Mouse (Mus musculus): ENCODE data around the gene E2f6. TPM values are rescaled to one million over a fixed set of nuclear protein-coding genes. Genes with fewer than 3 reads are reported as not detected.

E2f6 gene
- total and polyA plus RNA-seq, 2 experiments from 2014 or later: 20.0 to 21.2 TPM

- ATAC-seq: peak; percentile 72
- H3K9ac ChIP-seq (replicated peaks; ENCODE audit: low read length): no peak overlapping the region
- H3K4me1 ChIP-seq (ENCODE audit: insufficient read depth, low read length): peaks cover 8% of the 10 kb centered on the region
- no peak overlapping the region for H3K27ac ChIP-seq
- H3K4me2 ChIP-seq (ENCODE audit: low read depth, low read length): no peak overlapping the region
- H3K27me3 ChIP-seq (ENCODE audit: insufficient read depth, low read length): no peaks in the 10 kb centered on the region
- no peaks in the 10 kb centered on the region for H3K9me3 ChIP-seq (ENCODE audit: low read length)
- peak; percentile 79 for TF ChIP-seq CTCF (IDR thresholded peaks at IDR 0.05; ENCODE audit: low read depth)
- H3K4me3 ChIP-seq (ENCODE audit: low read length): no peak overlapping the region
- peak; percentile 79 for DNase-seq (ENCODE audit: low spot score)
- 34% methylated on average over 3 of the region's 3 CpGs for WGBS
- H3K36me3 ChIP-seq (ENCODE audit: insufficient read depth, low read length): no peaks in the 10 kb centered on the region
Observed at GRCm38 (mm10) chr12:16808045-16808444, 2.7 kb upstream of the E2f6 start.

DNA sequence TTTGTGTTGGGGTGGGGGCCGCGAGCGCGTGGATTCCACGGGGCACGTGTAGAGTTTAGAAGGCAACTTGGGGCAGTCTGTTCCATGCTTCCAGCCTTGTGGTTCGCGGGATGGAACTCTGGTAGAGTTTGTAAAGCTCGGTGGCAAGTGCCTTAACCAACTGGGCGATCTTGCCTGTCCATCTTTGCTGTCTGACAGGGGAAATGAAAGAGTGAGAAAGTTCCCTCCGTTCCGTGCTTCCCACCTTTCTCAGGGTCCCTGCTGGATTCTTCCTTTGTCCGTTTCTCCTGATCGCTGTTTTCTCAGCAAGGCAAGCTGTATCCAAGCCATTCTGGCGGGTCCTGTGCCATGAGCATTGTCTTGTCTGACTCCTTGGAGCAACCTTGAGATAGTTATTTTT is 714 bp downstream of the E2f6 start:
- peak overlapping the region; percentile 93 for H3K4me2 ChIP-seq (ENCODE audit: low read depth, low read length)
- H3K27ac ChIP-seq: no peak overlapping the region
- peaks cover 3% of the 10 kb centered on the region; the same call in 1 of the 2 replicates for H3K36me3 ChIP-seq (ENCODE audit: insufficient read depth, low read length)
- peak overlapping the region; percentile 93 for H3K4me3 ChIP-seq (ENCODE audit: low read length)
- peak overlapping the region; percentile 89 for H3K9ac ChIP-seq (replicated peaks; ENCODE audit: low read length)
- H3K27me3 ChIP-seq (ENCODE audit: insufficient read depth, low read length): no peaks in the 10 kb centered on the region
- H3K4me1 ChIP-seq (ENCODE audit: insufficient read depth, low read length): peaks cover 8% of the 10 kb centered on the region
- ATAC-seq: 0 out of 2 replicates have a peak, but pooled peaks have one; percentile 19
- TF ChIP-seq CTCF (IDR thresholded peaks at IDR 0.05; ENCODE audit: low read depth): no peak
- peak; percentile 9 for DNase-seq (ENCODE audit: low spot score)
- 5% methylated on average over 15 of the region's 15 CpGs for WGBS
- no peaks in the 10 kb centered on the region for H3K9me3 ChIP-seq (ENCODE audit: low read length)

DNA sequence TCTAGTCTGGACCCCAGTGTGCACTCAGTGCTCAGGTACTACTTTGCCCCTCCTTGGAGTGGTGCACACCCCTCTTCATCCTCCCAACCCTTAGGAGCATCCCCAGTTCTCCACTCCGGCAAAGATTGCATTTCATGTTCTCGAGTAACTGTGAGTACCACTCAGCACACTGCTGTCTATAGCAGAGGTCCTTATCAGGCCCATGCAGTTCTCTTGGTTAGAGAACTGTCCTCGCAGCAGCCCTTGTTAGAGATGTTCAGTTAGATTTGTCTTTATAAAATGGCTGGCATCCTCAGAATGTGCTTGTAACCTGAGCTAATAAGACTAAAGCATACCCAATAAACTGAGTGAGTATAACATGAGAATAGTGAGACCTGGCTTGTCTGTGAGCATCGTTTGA is 6.4 kb downstream of the E2f6 start:
- Histone ChIP-seq H3K36me3 (ENCODE audit: insufficient read depth, low read length) (peaks cover 14% of the 10 kb centered on the region; the same call in 1 of the 2 replicates), H3K4me3 (ENCODE audit: low read length) (no peak overlapping the region), H3K4me1 (ENCODE audit: insufficient read depth, low read length) (peaks cover under 1% of the 10 kb centered on the region), H3K27me3 (ENCODE audit: insufficient read depth, low read length) (no peaks in the 10 kb centered on the region), H3K4me2 (ENCODE audit: low read depth, low read length) (no peak overlapping the region), H3K9ac (replicated peaks; ENCODE audit: low read length) (no peak overlapping the region), H3K9me3 (ENCODE audit: low read length) (no peaks in the 10 kb centered on the region), H3K27ac (no peak overlapping the region)
- no peak for TF ChIP-seq CTCF (IDR thresholded peaks at IDR 0.05; ENCODE audit: low read depth)
- DNase-seq (ENCODE audit: low spot score) (no peak), ATAC-seq (no peak)
- WGBS: 87% methylated on average over 4 of the region's 4 CpGs

GRCm38 (mm10) chr12:16818513-16818912 is 7.8 kb downstream of the E2f6 start:
- DNase-seq (ENCODE audit: low spot score) (peak; percentile 71), ATAC-seq (peak; percentile 70)
- Histone ChIP-seq H3K27me3 (ENCODE audit: insufficient read depth, low read length) (no peaks in the 10 kb centered on the region), H3K36me3 (ENCODE audit: insufficient read depth, low read length) (peaks cover 26% of the 10 kb centered on the region; the same call in 1 of the 2 replicates), H3K4me1 (ENCODE audit: insufficient read depth, low read length) (no peaks in the 10 kb centered on the region; the same call in 1 of the 2 replicates), H3K4me3 (ENCODE audit: low read length) (no peak overlapping the region), H3K27ac (no peak overlapping the region), H3K4me2 (ENCODE audit: low read depth, low read length) (no peak overlapping the region), H3K9me3 (ENCODE audit: low read length) (no peaks in the 10 kb centered on the region), H3K9ac (replicated peaks; ENCODE audit: low read length) (no peak overlapping the region)
- WGBS: 27% methylated on average over 11 of the region's 11 CpGs
- TF ChIP-seq CTCF (IDR thresholded peaks at IDR 0.05; ENCODE audit: low read depth): no peak

GRCm38 (mm10) chr12:16820761-16821160 is 10.0 kb downstream of the E2f6 start:
- no peaks in the 10 kb centered on the region for H3K27me3 ChIP-seq (ENCODE audit: insufficient read depth, low read length)
- peaks cover 42% of the 10 kb centered on the region for H3K36me3 ChIP-seq (ENCODE audit: insufficient read depth, low read length)
- 0 out of 2 replicates have a peak, but pooled peaks have one; percentile 8 for TF ChIP-seq CTCF (IDR thresholded peaks at IDR 0.05; ENCODE audit: low read depth)
- H3K9ac ChIP-seq (replicated peaks; ENCODE audit: low read length): no peak overlapping the region
- no peak overlapping the region for H3K4me3 ChIP-seq (ENCODE audit: low read length)
- H3K9me3 ChIP-seq (ENCODE audit: low read length): no peaks in the 10 kb centered on the region
- H3K27ac ChIP-seq: peak overlapping the region; percentile 74
- H3K4me2 ChIP-seq (ENCODE audit: low read depth, low read length): no peak overlapping the region
- ATAC-seq (peak; percentile 76), DNase-seq (ENCODE audit: low spot score) (peak; percentile 66)
- no peaks in the 10 kb centered on the region; the same call in 1 of the 2 replicates for H3K4me1 ChIP-seq (ENCODE audit: insufficient read depth, low read length)
- WGBS: 54% methylated on average over 7 of the region's 7 CpGs

DNA sequence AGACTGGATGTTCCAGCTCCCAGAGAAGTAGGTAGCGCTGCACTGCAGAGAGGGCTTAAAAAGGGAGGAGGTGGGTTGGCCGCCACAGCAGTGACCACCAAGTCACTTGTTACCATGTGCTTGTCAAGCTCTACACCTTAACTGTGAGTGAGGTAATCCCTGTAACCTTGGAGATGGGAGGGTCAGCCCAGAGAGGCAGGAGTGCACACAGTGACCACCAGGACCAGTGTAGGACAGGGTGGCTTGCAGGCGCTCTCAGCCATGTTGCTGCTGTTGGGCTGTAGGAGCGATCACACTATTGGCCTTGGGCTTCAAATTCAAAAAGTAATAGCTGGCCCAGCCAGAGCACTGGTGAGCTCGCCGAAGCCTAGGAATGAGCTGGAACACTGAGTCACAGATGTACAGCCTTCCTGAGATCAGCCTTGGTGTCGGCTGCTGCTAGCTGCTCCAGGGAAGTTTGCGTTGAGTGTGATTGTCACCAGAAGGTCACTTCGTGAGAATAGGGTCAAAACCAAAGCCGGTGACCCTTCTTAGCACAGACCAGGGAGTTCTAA is 11.5 kb downstream of the E2f6 start:
- no peak overlapping the region for H3K4me2 ChIP-seq (ENCODE audit: low read depth, low read length)
- no peaks in the 10 kb centered on the region; the same call in 1 of the 2 replicates for H3K4me1 ChIP-seq (ENCODE audit: insufficient read depth, low read length)
- H3K9ac ChIP-seq (replicated peaks; ENCODE audit: low read length): no peak overlapping the region
- DNase-seq (ENCODE audit: low spot score) (no peak), ATAC-seq (no peak)
- 96% methylated on average over 10 of the region's 10 CpGs for WGBS
- H3K4me3 ChIP-seq (ENCODE audit: low read length): no peak overlapping the region
- no peak overlapping the region for H3K27ac ChIP-seq
- peaks cover 43% of the 10 kb centered on the region for H3K36me3 ChIP-seq (ENCODE audit: insufficient read depth, low read length)
- no peaks in the 10 kb centered on the region for H3K27me3 ChIP-seq (ENCODE audit: insufficient read depth, low read length)
- no peak for TF ChIP-seq CTCF (IDR thresholded peaks at IDR 0.05; ENCODE audit: low read depth)
- H3K9me3 ChIP-seq (ENCODE audit: low read length): no peaks in the 10 kb centered on the region

DNA sequence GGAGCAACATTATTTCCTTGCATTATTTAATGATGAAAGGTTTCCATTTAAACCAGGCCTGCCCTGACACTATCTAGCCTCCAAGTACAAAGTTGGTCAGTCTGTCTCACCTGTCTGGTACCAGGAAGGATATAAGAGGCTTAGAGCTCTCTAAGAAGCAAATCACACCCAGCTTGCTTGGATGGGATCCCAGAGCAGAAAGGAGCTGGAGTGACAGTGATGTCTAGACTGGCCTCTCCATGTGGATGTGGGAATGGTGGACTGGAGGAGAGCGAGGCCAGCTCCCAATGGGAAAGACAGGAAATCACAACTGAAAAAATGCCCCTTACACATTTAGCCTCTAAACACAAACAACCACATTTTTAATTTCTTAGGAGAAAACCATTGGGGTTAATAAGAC is 12.9 kb downstream of the E2f6 start:
- Histone ChIP-seq H3K4me1 (ENCODE audit: insufficient read depth, low read length) (no peaks in the 10 kb centered on the region; the same call in 1 of the 2 replicates), H3K4me2 (ENCODE audit: low read depth, low read length) (no peak overlapping the region), H3K9ac (replicated peaks; ENCODE audit: low read length) (no peak overlapping the region), H3K36me3 (ENCODE audit: insufficient read depth, low read length) (peaks cover 42% of the 10 kb centered on the region), H3K27ac (no peak overlapping the region), H3K9me3 (ENCODE audit: low read length) (no peaks in the 10 kb centered on the region), H3K4me3 (ENCODE audit: low read length) (no peak overlapping the region), H3K27me3 (ENCODE audit: insufficient read depth, low read length) (no peaks in the 10 kb centered on the region)
- 93% methylated on average over 1 of the region's 1 CpGs for WGBS
- no peak for TF ChIP-seq CTCF (IDR thresholded peaks at IDR 0.05; ENCODE audit: low read depth)
- ATAC-seq: no peak
- DNase-seq (ENCODE audit: low spot score): no peak

Measured in hindbrain, postnatal 0 days (tissue).